28 mouse cellular contexts compared by ENCODE assay signal in genomic region chr4:118415779-118416178, GRCm38 (mm10). TPM values are rescaled to one million over a fixed set of nuclear protein-coding genes. Genes with fewer than 3 reads are reported as not detected.
A peak's percentile ranks its signal among the peaks of the same experiment; 100 is the strongest.
DNase-seq lines count a peak whose midpoint lies in the region; ATAC-seq and TF ChIP-seq lines count a peak whose summit lies in the region.
"Had no signal": no experiment of that assay in that cellular context is flagged by ENCODE, and none has a peak within 500 bp of the region (broad histone marks: within the 10 kb centered on the region; RNA-seq: fewer than 3 reads in every experiment).

No protein-coding gene starts in this region.

- peak; percentile 29; the same call in 1 of the 2 replicates for ATAC-seq in stomach, embryonic 16.5 days (ENCODE audit: insufficient read depth, low FRiP score)
- ATAC-seq: forebrain, embryonic 13.5 days; Patski had no signal

- no peaks in the 10 kb centered on the region for H3K36me3 ChIP-seq in heart, adult 2 months (ENCODE audit: control insufficient read depth, insufficient read depth, low read length)
- H3K36me3 ChIP-seq in stomach, embryonic 16.5 days (ENCODE audit: control insufficient read depth, insufficient read depth, low read length) = peaks cover 3% of the 10 kb centered on the region; the same call in 1 of the 2 replicates

- no peaks in the 10 kb centered on the region for H3K9me3 ChIP-seq in stomach, embryonic 16.5 days (replicated peaks; ENCODE audit: control insufficient read depth, low read length)
- H3K9me3 ChIP-seq: embryonic facial prominence, embryonic 13.5 days; forebrain, embryonic 13.5 days; heart, embryonic 12.5 days; kidney, embryonic 15.5 days; megakaryocyte, embryonic 14.5 days; neural tube, embryonic 12.5 days had no signal

- intact Hi-C loops in heart, adult 2 months (cut with DNase I) = no loop called here
- intact Hi-C loops in heart, postnatal 10 days (cut with DNase I) = no loop called here

- 72% methylated on average over 2 of the region's 2 CpGs for WGBS in heart, adult 2 months
- WGBS in stomach, embryonic 16.5 days = 86% methylated on average over 2 of the region's 2 CpGs

- H3K4me1 ChIP-seq in heart, adult 2 months (ENCODE audit: control insufficient read depth, insufficient read depth, low read length) = no peaks in the 10 kb centered on the region
- no peaks in the 10 kb centered on the region for H3K4me1 ChIP-seq in stomach, embryonic 16.5 days (ENCODE audit: control insufficient read depth, insufficient read depth, low read length)
- H3K4me1 ChIP-seq: embryonic facial prominence, embryonic 13.5 days; forebrain, embryonic 13.5 days; heart, embryonic 12.5 days; kidney, embryonic 15.5 days; neural tube, embryonic 12.5 days had no signal

- no peaks in the 10 kb centered on the region for H3K79me2 ChIP-seq in heart, adult 2 months (replicated peaks; ENCODE audit: control insufficient read depth, insufficient read depth, low read length)

- no peaks in the 10 kb centered on the region for H3K27me3 ChIP-seq in heart, adult 2 months (ENCODE audit: control insufficient read depth, insufficient read depth, low read length)
- no peaks in the 10 kb centered on the region for H3K27me3 ChIP-seq in stomach, embryonic 16.5 days (ENCODE audit: control insufficient read depth, insufficient read depth, low read length)
- H3K27me3 ChIP-seq: embryonic facial prominence, embryonic 13.5 days; forebrain, embryonic 13.5 days; heart, embryonic 12.5 days; kidney, embryonic 15.5 days; megakaryocyte, embryonic 14.5 days; neural tube, embryonic 12.5 days; Patski had no signal

- no peak overlapping the region for H3K27ac ChIP-seq in heart, adult 2 months
- peak overlapping the region; percentile 72 for H3K27ac ChIP-seq in layer of hippocampus, adult 2 months
- no peak overlapping the region for H3K27ac ChIP-seq in stomach, embryonic 16.5 days (ENCODE audit: low read length)
- H3K27ac ChIP-seq: embryonic facial prominence, embryonic 13.5 days; forebrain, embryonic 13.5 days; hindbrain, embryonic 14.5 days; kidney, embryonic 15.5 days; neural tube, embryonic 12.5 days had no signal

- peak; percentile 28 for TF ChIP-seq CTCF in heart, adult 2 months (IDR thresholded peaks at IDR 0.05)
- TF ChIP-seq CTCF in layer of hippocampus, adult 2 months (conservative IDR thresholded peaks at IDR 0.05) = peak; percentile 58

- TF ChIP-seq EP300 in heart, adult 2 months (IDR thresholded peaks at IDR 0.05; ENCODE audit: insufficient read depth, low read depth, low read length) = no peak

- no peak overlapping the region for H3K4me3 ChIP-seq in heart, adult 2 months
- no peak overlapping the region for H3K4me3 ChIP-seq in layer of hippocampus, adult 2 months
- H3K4me3 ChIP-seq in stomach, embryonic 16.5 days (replicated peaks; ENCODE audit: low read length) = no peak overlapping the region
- H3K4me3 ChIP-seq: embryonic facial prominence, embryonic 13.5 days; erythroblast, embryonic 14.5 days; forebrain, embryonic 13.5 days; heart, embryonic 12.5 days; kidney, embryonic 15.5 days; megakaryocyte, embryonic 14.5 days; neural tube, embryonic 12.5 days had no signal

- no peak overlapping the region for H3K9ac ChIP-seq in heart, adult 2 months (ENCODE audit: low read depth, low read length)
- H3K9ac ChIP-seq in stomach, embryonic 16.5 days (ENCODE audit: low read length) = no peak overlapping the region
- H3K9ac ChIP-seq: embryonic facial prominence, embryonic 13.5 days; forebrain, embryonic 13.5 days; heart, embryonic 12.5 days; hindbrain, embryonic 14.5 days; kidney, embryonic 15.5 days; lung, embryonic 14.5 days; neural tube, embryonic 12.5 days had no signal

- no peak for DNase-seq in heart, adult 2 months
- no peak for DNase-seq in heart, postnatal 10 days
- no peak for DNase-seq in layer of hippocampus, adult 2 months (ENCODE audit: low spot score in 2 of 2)
- no peak for DNase-seq in layer of hippocampus, postnatal 10 days (ENCODE audit: low spot score in 2 of 2)
- peak; percentile 11 for DNase-seq in Muller cell, postnatal 12 days (ENCODE audit: inconsistent ontology term)
- no peak for DNase-seq in embryo, embryonic 11 days
- DNase-seq: adrenal gland, adult 2 months; cerebellum, adult 11-12 months; cerebellum, postnatal 14 days; gastrocnemius, postnatal 10 days; heart, adult 11 months; lung, embryonic 14.5 days; lung, postnatal 36 days; midbrain, embryonic 14.5 days; right cerebral cortex, postnatal 14 days; spleen, adult 18-20 months; thymus, postnatal 14 days had no signal

- H3K4me2 ChIP-seq in stomach, embryonic 16.5 days (ENCODE audit: low read depth, low read length) = no peak overlapping the region
- H3K4me2 ChIP-seq: embryonic facial prominence, embryonic 13.5 days; forebrain, embryonic 13.5 days; heart, embryonic 12.5 days; hindbrain, embryonic 14.5 days; kidney, embryonic 15.5 days; lung, embryonic 14.5 days; neural tube, embryonic 12.5 days had no signal

- no peak for TF ChIP-seq POLR2A in heart, adult 2 months (IDR thresholded peaks at IDR 0.05; ENCODE audit: insufficient read depth, low read depth, low read length)

RNA-seq across cellular contexts. Expression of gene Med8, which starts 6.6 kb away (rescaled TPM):
- total RNA-seq in heart, adult 2 months (2021) = 10 to 100 TPM; 41.0 to 42.5 TPM
- polyA plus RNA-seq in heart, adult 2 months (2012; rRNA removed) = 19.0 and 20.8 TPM in 2 replicates
- 10 to 100 TPM; 44.3 to 46.2 TPM for total RNA-seq in heart, postnatal 10 days (2021)
- total RNA-seq in layer of hippocampus, adult 2 months (2021) = 10 to 100 TPM; 56.4 to 56.6 TPM
- total RNA-seq in layer of hippocampus, postnatal 10 days (2021) = 10 to 100 TPM; 75.8 to 80.1 TPM
- polyA plus RNA-seq in stomach, embryonic 16.5 days (2015; fragmentation: Nextera tagmentation; extraction: Ambion mirVana) = 91.0 and 92.0 TPM in 2 replicates

RNA-seq across cellular contexts. Expression of gene Szt2, which starts 6.7 kb away (rescaled TPM):
- 10 to 100 TPM; 10.1 to 11.1 TPM for total RNA-seq in heart, adult 2 months (2021)
- 15.3 and 15.5 TPM in 2 replicates for polyA plus RNA-seq in heart, adult 2 months (2012; rRNA removed)
- 10 to 100 TPM; 12.8 to 12.9 TPM for total RNA-seq in heart, postnatal 10 days (2021)
- 10 to 100 TPM; 41.7 to 46.9 TPM for total RNA-seq in layer of hippocampus, adult 2 months (2021)
- 10 to 100 TPM; 33.5 to 42.2 TPM for total RNA-seq in layer of hippocampus, postnatal 10 days (2021)
- polyA plus RNA-seq in stomach, embryonic 16.5 days (2015; fragmentation: Nextera tagmentation; extraction: Ambion mirVana) = 6.7 and 6.8 TPM in 2 replicates

RNA-seq across cellular contexts. Expression of gene Elovl1, which starts 12.1 kb away (rescaled TPM):
- 10 to 100 TPM; 16.4 to 17.5 TPM for total RNA-seq in heart, adult 2 months (2021)
- polyA plus RNA-seq in heart, adult 2 months (2012; rRNA removed) = 66.4 and 74.4 TPM in 2 replicates
- 10 to 100 TPM; 37.5 to 37.7 TPM for total RNA-seq in heart, postnatal 10 days (2021)
- total RNA-seq in layer of hippocampus, adult 2 months (2021) = 10 to 100 TPM; 20.8 to 22.9 TPM
- total RNA-seq in layer of hippocampus, postnatal 10 days (2021) = 10 to 100 TPM; 16.4 to 17.7 TPM
- 171 and 204 TPM in 2 replicates for polyA plus RNA-seq in stomach, embryonic 16.5 days (2015; fragmentation: Nextera tagmentation; extraction: Ambion mirVana)

RNA-seq across cellular contexts. Expression of gene Cdc20, which starts 21.4 kb away (rescaled TPM):
- under 1 TPM; 0.76 to 0.96 TPM for total RNA-seq in heart, adult 2 months (2021)
- 1.6 and 2.3 TPM in 2 replicates for polyA plus RNA-seq in heart, adult 2 months (2012; rRNA removed)
- total RNA-seq in heart, postnatal 10 days (2021) = 10 to 100 TPM; 24.9 to 25.3 TPM
- total RNA-seq in layer of hippocampus, adult 2 months (2021) = 1 to 10 TPM; 1.1 to 1.3 TPM
- 1 to 10 TPM; 5.0 to 6.3 TPM for total RNA-seq in layer of hippocampus, postnatal 10 days (2021)
- polyA plus RNA-seq in stomach, embryonic 16.5 days (2015; fragmentation: Nextera tagmentation; extraction: Ambion mirVana) = 192 TPM in 2 replicates

RNA-seq across cellular contexts. Expression of gene Mpl, which starts 41.5 kb away (rescaled TPM):
- 1 to 10 TPM in 1 of 2 experiments, under 1 TPM in 1; 0.31 to 1.5 TPM for total RNA-seq in heart, adult 2 months (2021)
- polyA plus RNA-seq in heart, adult 2 months (2012; rRNA removed) = 0.67 and 1.3 TPM in 2 replicates
- total RNA-seq in heart, postnatal 10 days (2021) = under 1 TPM; 0.12 to 0.34 TPM
- under 1 TPM in 1 of 2 experiments, not detected in 1; 0.20 TPM for total RNA-seq in layer of hippocampus, adult 2 months (2021)
- under 1 TPM in 1 of 2 experiments, not detected in 1; 0.16 TPM for total RNA-seq in layer of hippocampus, postnatal 10 days (2021)
- polyA plus RNA-seq in stomach, embryonic 16.5 days (2015; fragmentation: Nextera tagmentation; extraction: Ambion mirVana) = 0.48 and 0.50 TPM in 2 replicates
- total RNA-seq: liver, adult 2 months had no signal
- polyA plus RNA-seq: adrenal gland, adult 2 months; liver, adult 2 months; midbrain, embryonic 14.5 days; Patski had no signal
